Mouse (Mus musculus) stomach, postnatal 0 days (tissue): ENCODE results near the gene Eif3i.

Experiments used
- CTCF ChIP-seq: IDR thresholded peaks from 2 replicates; pipeline ENCODE4 v1.5.1; 2016; ENCODE audit warnings: antibody characterized with exemption, low read depth, mild to moderate bottlenecking, moderate library complexity
- EP300 ChIP-seq: optimal IDR thresholded peaks from 2 replicates; pipeline ENCODE3; 2016; ENCODE audit warnings: antibody characterized with exemption

- TF ChIP-seq CTCF (no peak), EP300 (no peak)
These were observed 42.0 kb downstream of the Eif3i start for GRCm38 (mm10) chr4:129558321-129558955.
